Mouse (Mus musculus) cerebellum, adult 11-12 months (tissue): ENCODE data around the gene Bola1.

Experiments used
- DNase-seq: peaks from one replicate; pipeline ENCODE4 v3.0.0; 2022

Gene Bola1

GRCm38 (mm10) chr3:96175251-96175650 lies 44.3 kb downstream of the Bola1 start:
- no peak for DNase-seq

GRCm38 (mm10) chr3:96174042-96174441 lies 45.5 kb downstream of the Bola1 start:
- peak; percentile 50 for DNase-seq

DNA sequence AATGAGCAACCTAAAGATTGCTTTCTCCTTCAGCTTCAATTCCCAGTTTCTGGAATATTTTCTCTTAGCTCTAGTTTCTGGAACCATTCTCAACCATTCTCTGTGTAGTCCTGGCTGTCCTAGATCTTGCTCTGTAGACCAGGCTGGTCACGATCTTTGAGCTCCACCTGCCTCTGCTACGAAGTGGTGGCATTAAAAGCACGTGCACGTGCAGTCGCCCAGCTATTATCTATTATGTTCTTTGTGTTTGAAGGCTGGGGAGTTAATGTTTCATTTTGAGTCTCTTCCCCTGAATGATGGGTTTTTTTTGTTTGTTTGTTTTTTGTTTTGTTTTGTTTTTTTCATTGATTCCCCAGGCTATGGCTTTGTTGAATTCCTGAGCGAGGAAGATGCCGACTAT lies 46.3 kb downstream of the Bola1 start:
- DNase-seq, result no peak

- DNase-seq, result peak; percentile 83
Observed at GRCm38 (mm10) chr3:96172197-96173178, 47.0 kb downstream of the Bola1 start, which contains the start of gene Sf3b4. TSS of gene Sf3b4 (plus strand) at chr3:96172332.

GRCm38 (mm10) chr3:96171583-96172196 lies 47.8 kb downstream of the Bola1 start:
- DNase-seq, result no peak

- no peak for DNase-seq
Observed at GRCm38 (mm10) chr3:96170976-96171545, 48.4 kb downstream of the Bola1 start.

GRCm38 (mm10) chr3:96170276-96170675 lies 49.2 kb downstream of the Bola1 start:
- DNase-seq, result no peak

DNA sequence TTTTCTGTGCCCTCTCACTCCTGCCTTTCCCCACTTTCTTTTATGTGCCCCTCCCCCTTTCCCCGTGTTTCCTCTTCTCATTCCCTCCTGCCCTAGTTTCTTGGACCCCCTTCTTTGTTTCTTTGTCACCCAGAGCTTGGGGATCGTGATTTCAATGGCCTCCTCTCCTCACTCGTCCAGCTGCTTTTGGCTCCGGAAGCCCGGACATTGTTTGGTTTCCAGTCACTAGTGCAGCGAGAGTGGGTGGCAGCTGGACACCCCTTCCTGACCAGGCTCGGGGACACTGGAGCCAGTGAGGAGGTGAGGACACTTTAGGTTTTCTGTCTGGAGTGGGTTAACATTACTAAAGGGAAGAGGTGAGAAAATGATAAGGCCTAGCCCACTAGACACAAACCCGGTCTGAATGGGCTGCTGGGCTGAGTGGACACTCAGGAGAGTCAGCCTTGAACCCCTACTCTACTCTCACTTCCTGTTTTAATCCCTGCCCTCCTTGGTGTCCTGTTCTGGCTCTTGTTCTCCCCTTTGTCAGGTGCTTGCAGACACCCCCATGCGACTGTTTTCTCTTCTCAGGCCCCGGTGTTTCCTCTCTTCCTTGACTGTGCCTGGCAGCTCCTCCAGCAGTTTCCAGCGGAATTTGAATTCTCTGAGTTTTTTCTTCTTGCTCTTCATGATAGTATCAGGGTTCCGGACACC lies 50.9 kb downstream of the Bola1 start:
- no peak for DNase-seq

DNA sequence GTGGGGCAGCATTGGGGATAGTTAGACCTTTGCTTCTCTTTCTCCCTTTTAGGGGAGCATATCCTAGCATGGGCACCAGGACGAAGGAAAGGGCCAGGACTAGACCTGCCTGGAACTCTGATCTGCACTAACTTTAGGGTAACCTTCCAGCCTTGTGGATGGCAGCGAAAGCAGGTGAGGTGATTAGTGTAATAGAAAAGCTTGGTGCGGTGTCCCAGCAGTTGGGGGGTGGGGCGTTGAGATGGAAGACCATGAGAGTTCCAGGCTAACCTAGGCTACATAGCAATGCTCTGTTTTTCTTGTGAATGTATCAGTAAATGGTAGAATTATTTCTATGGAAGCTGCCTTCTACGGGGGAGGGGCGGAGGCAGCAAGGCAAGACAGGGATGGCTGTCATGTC lies 56.5 kb downstream of the Bola1 start:
- no peak for DNase-seq

GRCm38 (mm10) chr3:96161869-96162840 lies 57.4 kb downstream of the Bola1 start, which contains the start of gene Mtmr11:
TSS of gene Mtmr11 (plus strand) at chr3:96162004.
- peak; percentile 38 for DNase-seq

- DNase-seq, result peak; percentile 78
Observed at GRCm38 (mm10) chr3:96160803-96161516, 58.5 kb downstream of the Bola1 start.

GRCm38 (mm10) chr3:96160222-96160802 lies 59.2 kb downstream of the Bola1 start:
- DNase-seq, result peak; percentile 50

DNA sequence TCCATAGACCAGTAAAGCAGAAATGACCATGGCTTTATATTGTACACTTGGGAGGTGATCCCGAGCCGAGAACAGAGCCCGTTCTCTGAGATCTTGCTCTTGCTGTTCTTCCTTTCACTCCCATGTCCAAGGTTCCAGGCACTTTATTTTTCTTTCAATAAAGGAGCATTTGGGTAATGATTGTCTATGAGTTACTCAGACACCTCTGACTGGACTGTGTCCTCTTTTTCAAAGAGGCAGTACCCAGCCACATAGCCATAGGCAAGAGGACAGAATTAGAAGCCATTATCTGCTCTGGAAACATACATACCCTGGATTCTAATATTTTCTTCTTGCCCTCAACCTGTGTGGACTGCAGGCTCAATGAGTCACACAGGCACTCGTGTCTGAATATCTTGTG lies 59.7 kb downstream of the Bola1 start:
- DNase-seq, result no peak

DNA sequence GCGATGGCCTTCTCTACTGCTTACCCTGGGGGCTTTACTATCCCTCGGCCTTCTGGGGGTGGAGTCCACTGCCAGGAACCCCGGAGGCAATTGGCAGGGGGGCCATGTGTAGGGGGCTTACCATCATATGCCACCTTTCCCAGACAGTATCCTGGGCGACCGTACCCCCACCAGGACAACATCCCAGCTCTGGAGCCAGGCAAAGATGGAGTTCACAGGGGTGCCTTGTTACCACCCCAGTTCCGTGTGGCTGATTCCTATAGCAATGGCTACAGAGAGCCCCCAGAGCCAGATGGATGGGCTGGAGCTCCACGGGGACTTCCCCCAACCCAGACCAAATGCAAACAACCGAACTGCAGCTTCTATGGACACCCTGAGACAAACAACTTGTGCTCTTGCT lies 64.0 kb downstream of the Bola1 start:
- DNase-seq, result no peak

GRCm38 (mm10) chr3:96152611-96153010 lies 66.9 kb downstream of the Bola1 start:
- DNase-seq, result no peak

- DNase-seq, result no peak
Observed at GRCm38 (mm10) chr3:96151836-96152235, 67.7 kb downstream of the Bola1 start.

GRCm38 (mm10) chr3:96147950-96148349 lies 71.6 kb downstream of the Bola1 start:
- DNase-seq, result peak; percentile 39
